Mouse (Mus musculus): ENCODE measurements around the gene Eif4b. TPM values are rescaled to one million over a fixed set of nuclear protein-coding genes. Genes with fewer than 3 reads are reported as not detected.

Gene Eif4b
- polyA plus RNA-seq, 1 experiment, result 93.9 TPM

- Histone ChIP-seq H3K27ac (replicated peaks; ENCODE audit: low read depth, low read length) (no peak overlapping the region), H3K4me3 (ENCODE audit: insufficient read depth, low read depth, low read length) (no peak overlapping the region), H3K4me1 (ENCODE audit: control insufficient read depth, insufficient read depth, insufficient read length, low read length) (no peaks in the 10 kb centered on the region; the same call in 1 of the 2 replicates)
Measured at GRCm38 (mm10) chr15:102114651-102115260, 41.2 kb downstream of the Eif4b start.

GRCm38 (mm10) chr15:102115731-102116231 lies 42.2 kb downstream of the Eif4b start:
- Histone ChIP-seq H3K27ac (replicated peaks; ENCODE audit: low read depth, low read length) (no peak overlapping the region), H3K4me3 (ENCODE audit: insufficient read depth, low read depth, low read length) (no peak overlapping the region), H3K4me1 (ENCODE audit: control insufficient read depth, insufficient read depth, insufficient read length, low read length) (no peaks in the 10 kb centered on the region; the same call in 1 of the 2 replicates)

GRCm38 (mm10) chr15:102116753-102117415 lies 43.3 kb downstream of the Eif4b start:
- Histone ChIP-seq H3K27ac (replicated peaks; ENCODE audit: low read depth, low read length) (0 out of 2 replicates have a peak overlapping the region, but pooled peaks have one; percentile 14), H3K4me3 (ENCODE audit: insufficient read depth, low read depth, low read length) (no peak overlapping the region), H3K4me1 (ENCODE audit: control insufficient read depth, insufficient read depth, insufficient read length, low read length) (no peaks in the 10 kb centered on the region; the same call in 1 of the 2 replicates)

- H3K4me1 ChIP-seq (ENCODE audit: control insufficient read depth, insufficient read depth, insufficient read length, low read length), result no peaks in the 10 kb centered on the region; the same call in 1 of the 2 replicates
- H3K4me3 ChIP-seq (ENCODE audit: insufficient read depth, low read depth, low read length), result no peak overlapping the region
- peak overlapping the region; percentile 31; the same call in 1 of the 2 replicates for H3K27ac ChIP-seq (replicated peaks; ENCODE audit: low read depth, low read length)
Measured at GRCm38 (mm10) chr15:102117461-102118443, 44.2 kb downstream of the Eif4b start.

GRCm38 (mm10) chr15:102118591-102118990 lies 45.0 kb downstream of the Eif4b start:
- Histone ChIP-seq H3K4me3 (ENCODE audit: insufficient read depth, low read depth, low read length) (no peak overlapping the region), H3K27ac (replicated peaks; ENCODE audit: low read depth, low read length) (peak overlapping the region; percentile 31; the same call in 1 of the 2 replicates), H3K4me1 (ENCODE audit: control insufficient read depth, insufficient read depth, insufficient read length, low read length) (no peaks in the 10 kb centered on the region; the same call in 1 of the 2 replicates)

GRCm38 (mm10) chr15:102119121-102119830 lies 45.7 kb downstream of the Eif4b start:
- Histone ChIP-seq H3K4me3 (ENCODE audit: insufficient read depth, low read depth, low read length) (no peak overlapping the region), H3K4me1 (ENCODE audit: control insufficient read depth, insufficient read depth, insufficient read length, low read length) (no peaks in the 10 kb centered on the region; the same call in 1 of the 2 replicates), H3K27ac (replicated peaks; ENCODE audit: low read depth, low read length) (no peak overlapping the region)

- no peak overlapping the region for H3K27ac ChIP-seq (replicated peaks; ENCODE audit: low read depth, low read length)
- no peaks in the 10 kb centered on the region; the same call in 1 of the 2 replicates for H3K4me1 ChIP-seq (ENCODE audit: control insufficient read depth, insufficient read depth, insufficient read length, low read length)
- H3K4me3 ChIP-seq (ENCODE audit: insufficient read depth, low read depth, low read length), result no peak overlapping the region
Measured at GRCm38 (mm10) chr15:102119831-102120170, 46.2 kb downstream of the Eif4b start.

- Histone ChIP-seq H3K4me1 (ENCODE audit: control insufficient read depth, insufficient read depth, insufficient read length, low read length) (no peaks in the 10 kb centered on the region; the same call in 1 of the 2 replicates), H3K27ac (replicated peaks; ENCODE audit: low read depth, low read length) (no peak overlapping the region), H3K4me3 (ENCODE audit: insufficient read depth, low read depth, low read length) (no peak overlapping the region)
Measured at GRCm38 (mm10) chr15:102120530-102120929, 47.0 kb downstream of the Eif4b start.

- H3K4me1 ChIP-seq (ENCODE audit: control insufficient read depth, insufficient read depth, insufficient read length, low read length), result peaks cover 3% of the 10 kb centered on the region; the same call in 1 of the 2 replicates
- no peak overlapping the region for H3K27ac ChIP-seq (replicated peaks; ENCODE audit: low read depth, low read length)
- H3K4me3 ChIP-seq (ENCODE audit: insufficient read depth, low read depth, low read length), result no peak overlapping the region
Measured at GRCm38 (mm10) chr15:102126303-102126702, 52.7 kb downstream of the Eif4b start.

GRCm38 (mm10) chr15:102133314-102133713 lies 59.7 kb downstream of the Eif4b start:
- Histone ChIP-seq H3K4me3 (ENCODE audit: insufficient read depth, low read depth, low read length) (no peak overlapping the region), H3K4me1 (ENCODE audit: control insufficient read depth, insufficient read depth, insufficient read length, low read length) (peaks cover 5% of the 10 kb centered on the region), H3K27ac (replicated peaks; ENCODE audit: low read depth, low read length) (no peak overlapping the region)

- H3K4me3 ChIP-seq (ENCODE audit: insufficient read depth, low read depth, low read length), result no peak overlapping the region
- H3K4me1 ChIP-seq (ENCODE audit: control insufficient read depth, insufficient read depth, insufficient read length, low read length), result peaks cover 5% of the 10 kb centered on the region
- H3K27ac ChIP-seq (replicated peaks; ENCODE audit: low read depth, low read length), result no peak overlapping the region
Measured at GRCm38 (mm10) chr15:102134709-102135108, 61.1 kb downstream of the Eif4b start.

- Histone ChIP-seq H3K27ac (replicated peaks; ENCODE audit: low read depth, low read length) (no peak overlapping the region), H3K4me3 (ENCODE audit: insufficient read depth, low read depth, low read length) (peak overlapping the region; percentile 96), H3K4me1 (ENCODE audit: control insufficient read depth, insufficient read depth, insufficient read length, low read length) (peaks cover 5% of the 10 kb centered on the region)
Measured at GRCm38 (mm10) chr15:102135522-102136128, 62.1 kb downstream of the Eif4b start.

- Histone ChIP-seq H3K27ac (replicated peaks; ENCODE audit: low read depth, low read length) (no peak within 1 kb of the TSS), H3K4me1 (ENCODE audit: control insufficient read depth, insufficient read depth, insufficient read length, low read length) (peaks cover 5% of the 10 kb centered on the region), H3K4me3 (ENCODE audit: insufficient read depth, low read depth, low read length) (peak within 1 kb of the TSS; percentile 96)
Measured at GRCm38 (mm10) chr15:102136129-102136758, 62.7 kb downstream of the Eif4b start, which contains the start of gene Spryd3. Gene Spryd3, minus strand, starts transcription at chr15:102136234.

Measured in brown adipose tissue, adult 24 weeks (tissue).